Mouse (Mus musculus) urinary bladder, postnatal 36 days (tissue): ENCODE measurements around the gene Prr29.
"Not testable (repeated sequence)": the region's sequence is repeated elsewhere in the genome, so short reads cannot be mapped to it uniquely, and the experiment has no call there.

Experiments used
- DNase-seq, 2 experiments: peaks; one replicate each; pipeline ENCODE4 v3.0.0; 2022; ENCODE audit warnings: low spot score in 2 of 2, mixed read lengths in 1 of 2

Gene Prr29

GRCm38 (mm10) chr11:106355382-106356128, 9.7 kb upstream of the Prr29 start:
- DNase-seq: no peak

- DNase-seq: no peak
Measured at GRCm38 (mm10) chr11:106359350-106359749, 5.9 kb upstream of the Prr29 start.

DNA sequence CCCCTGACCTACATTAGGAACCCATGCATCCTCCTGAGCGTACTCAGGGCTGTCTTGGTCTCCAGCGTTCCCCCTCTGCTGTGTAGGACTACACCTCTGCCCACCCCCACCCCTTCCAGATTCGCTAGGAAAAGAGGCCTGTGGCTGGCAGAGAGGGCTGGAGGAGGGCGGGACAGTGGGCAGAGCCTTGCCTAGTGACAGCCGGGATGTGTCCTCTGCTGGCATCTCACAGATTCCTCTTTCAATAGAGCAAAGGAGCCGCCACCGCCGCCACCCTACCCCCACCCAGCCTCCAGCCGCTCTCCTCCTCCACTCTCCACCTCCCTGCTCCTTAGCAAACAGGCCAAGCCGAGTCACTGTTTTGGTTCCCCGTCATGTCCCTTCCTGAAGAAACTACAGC, 560 bp upstream of the Prr29 start:
- DNase-seq: no peak

DNA sequence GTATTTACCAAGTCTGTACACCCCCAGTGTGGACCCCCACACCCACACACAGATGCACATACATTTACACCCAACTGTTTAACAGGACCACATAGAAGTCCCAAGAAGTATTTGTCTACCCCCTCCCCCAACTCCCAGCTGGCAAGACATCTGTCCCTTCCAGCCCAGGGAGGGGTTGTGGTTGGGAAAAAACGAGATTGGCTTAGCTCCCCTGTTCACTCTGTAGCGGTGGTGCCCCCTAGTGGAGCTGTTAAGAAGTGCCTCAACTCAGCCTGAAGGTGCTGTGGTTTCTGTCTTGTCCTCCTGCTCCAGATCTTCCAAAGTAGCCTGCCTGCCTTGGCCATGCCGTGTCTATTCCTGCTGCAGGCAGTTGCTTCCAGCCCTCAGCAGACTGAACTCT, 1.0 kb downstream of the Prr29 start:
- DNase-seq: peak; percentile 61 to 69

- no peak for DNase-seq
Measured at GRCm38 (mm10) chr11:106373998-106374397, 8.7 kb downstream of the Prr29 start.

DNA sequence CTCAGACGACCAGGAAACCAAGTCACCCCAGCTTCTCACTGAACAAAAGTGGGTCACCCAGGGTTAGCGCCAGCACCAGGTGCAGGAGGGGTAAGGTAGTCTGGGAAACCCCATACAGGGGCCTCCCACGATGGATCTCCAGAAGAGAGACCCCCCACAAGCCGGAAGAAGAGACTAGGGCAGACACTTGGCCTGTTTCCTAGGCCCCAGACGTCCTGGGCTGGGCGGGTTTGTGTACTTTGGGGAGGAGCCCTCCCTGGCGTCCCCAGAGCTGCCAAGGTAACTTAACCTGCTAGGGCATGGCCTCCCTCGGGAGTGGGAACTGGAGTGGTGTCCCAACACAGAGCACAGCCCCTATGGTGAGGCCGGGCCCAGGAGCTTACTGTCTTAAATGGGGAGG, 9.3 kb downstream of the Prr29 start:
- DNase-seq: peak; percentile 19 to 22

- DNase-seq: no peak
Measured at GRCm38 (mm10) chr11:106374979-106375378, 9.7 kb downstream of the Prr29 start.

DNA sequence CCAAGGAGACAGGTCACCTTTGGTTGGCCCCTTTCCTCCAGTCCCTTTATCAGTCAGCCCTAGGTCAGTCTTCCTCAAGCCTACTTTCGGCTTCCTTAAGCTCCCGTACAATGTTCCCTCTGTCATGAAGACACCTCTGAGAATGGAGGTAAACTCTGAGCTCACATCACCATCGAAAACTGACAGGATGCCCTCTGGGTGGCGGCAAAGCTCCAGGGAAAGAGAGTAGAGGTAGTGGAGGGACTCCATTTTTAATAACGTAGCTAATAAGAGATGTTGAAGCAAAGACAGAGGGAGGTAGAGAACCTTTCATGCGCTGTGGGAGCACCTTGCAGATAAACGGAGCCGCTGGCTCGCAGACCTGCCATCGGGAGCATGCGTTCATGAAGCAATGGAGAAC, 15.7 kb downstream of the Prr29 start:
- no peak for DNase-seq

GRCm38 (mm10) chr11:106381883-106382282, 16.6 kb downstream of the Prr29 start:
- no peak for DNase-seq

DNA sequence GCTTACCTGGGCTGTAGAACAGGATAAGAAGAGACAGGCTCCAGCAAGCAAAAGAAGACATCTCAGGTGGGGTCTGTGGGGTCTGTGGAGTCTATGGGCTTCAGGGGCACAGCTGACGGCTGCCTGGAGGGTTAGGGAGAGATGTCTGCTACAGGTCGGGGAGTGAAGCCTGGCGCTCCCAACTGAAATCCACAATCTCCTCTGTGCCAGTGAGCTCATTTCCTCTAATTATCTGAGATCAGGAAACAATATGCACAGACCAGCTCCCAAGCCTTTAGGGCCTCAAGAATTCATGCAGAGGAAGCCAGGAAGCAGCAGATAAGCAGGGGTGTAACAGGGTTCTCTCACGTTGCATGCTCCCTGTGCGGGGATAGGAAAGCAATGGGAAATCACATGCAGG, 17.2 kb downstream of the Prr29 start:
- DNase-seq: no peak

DNA sequence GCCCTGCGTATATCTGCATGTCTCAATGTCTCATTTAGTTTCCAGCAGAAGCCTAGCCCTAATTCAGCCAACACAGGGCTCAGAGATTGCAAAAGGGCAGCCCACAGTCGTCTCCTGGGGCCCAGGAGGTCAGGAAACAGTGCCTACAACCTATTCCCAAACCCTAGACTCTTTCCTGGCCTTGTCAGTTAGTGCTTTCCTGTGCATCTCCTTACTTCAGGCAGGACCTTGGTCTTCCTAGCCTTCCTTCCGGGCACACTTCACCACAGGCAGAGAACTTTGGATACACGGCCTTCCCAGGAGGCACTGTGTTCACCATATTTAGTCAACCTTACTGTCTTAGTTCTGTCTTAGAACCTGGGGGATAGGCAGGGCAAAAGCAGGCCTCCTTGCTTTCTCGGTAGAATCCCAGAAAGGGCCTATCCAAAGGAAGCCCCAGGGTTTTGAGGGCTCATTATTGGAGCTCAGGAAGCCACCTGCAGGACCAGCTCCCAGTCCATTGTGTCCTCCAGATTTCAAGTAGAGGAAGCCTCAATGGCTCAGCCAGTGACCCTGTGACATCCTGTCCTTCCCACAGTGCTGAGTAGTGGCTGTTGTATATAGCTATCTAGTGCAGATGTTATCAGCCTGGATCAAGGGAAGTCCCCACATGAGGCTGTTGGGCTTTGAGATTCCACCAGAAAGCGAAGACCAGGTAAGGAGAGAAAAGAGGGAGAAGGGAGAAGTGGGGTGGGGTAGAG, 17.9 kb downstream of the Prr29 start:
- no peak for DNase-seq

GRCm38 (mm10) chr11:106386409-106386808, 21.1 kb downstream of the Prr29 start:
- no peak for DNase-seq

GRCm38 (mm10) chr11:106387020-106387419, 21.7 kb downstream of the Prr29 start:
- DNase-seq: no peak

DNA sequence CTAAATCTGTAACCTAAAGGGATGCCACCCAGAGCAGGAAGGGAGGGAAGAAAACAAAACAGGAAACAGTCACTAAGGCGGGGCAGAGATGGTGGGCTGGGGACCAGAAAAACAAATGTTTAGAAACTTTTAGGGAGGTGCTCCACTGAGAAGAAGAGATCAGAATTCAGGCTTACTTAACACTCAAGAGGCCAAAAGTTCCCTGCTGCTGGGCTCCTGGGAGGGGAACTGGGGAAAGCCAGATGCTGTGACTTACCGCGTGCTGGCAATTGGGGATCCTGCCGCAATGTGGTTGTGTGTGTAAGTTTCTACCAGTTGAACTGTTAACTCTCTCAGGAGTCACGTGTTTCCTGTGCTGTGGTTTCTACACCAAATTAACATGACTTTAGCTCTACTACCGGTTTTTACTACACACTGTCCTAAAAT, 22.5 kb downstream of the Prr29 start, which contains the start of gene Icam2:
Gene Icam2 (minus strand): TSS at position 285 of the 426 bp plus-strand sequence.
- DNase-seq: no peak

- DNase-seq: no peak
Measured at GRCm38 (mm10) chr11:106389611-106390010, 24.3 kb downstream of the Prr29 start.

GRCm38 (mm10) chr11:106390757-106391156, 25.5 kb downstream of the Prr29 start:
- DNase-seq: no peak

DNA sequence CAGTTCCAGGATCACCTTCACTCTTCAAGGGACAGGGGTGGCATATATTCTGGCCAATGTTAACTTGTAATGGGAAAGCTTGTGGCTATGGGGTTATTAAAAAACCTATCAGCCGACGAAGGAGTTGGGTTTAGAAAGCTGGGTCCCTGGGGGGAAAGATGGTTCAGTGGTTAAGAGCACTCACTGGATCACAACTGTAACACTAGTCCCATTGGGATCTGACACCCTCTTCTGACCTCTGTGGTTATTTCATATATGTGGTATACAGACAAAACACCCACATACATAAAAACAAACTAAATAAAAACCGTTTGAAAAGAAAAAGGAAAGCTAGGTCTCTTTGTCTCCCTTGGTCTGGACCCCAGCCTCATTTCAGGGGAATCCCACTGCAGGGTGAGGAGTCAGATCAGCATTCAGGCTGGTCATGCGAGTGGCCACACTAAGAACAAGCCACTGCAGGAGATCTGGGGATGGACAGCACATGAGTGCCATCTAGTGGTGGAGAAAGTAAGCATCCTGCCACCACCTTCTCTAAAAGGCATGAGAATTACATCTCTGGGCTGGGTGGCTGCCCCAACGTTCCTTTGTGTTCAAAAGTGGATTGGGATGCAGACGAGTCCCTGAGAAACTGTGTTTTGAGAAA, 26.4 kb downstream of the Prr29 start:
- DNase-seq: peak; percentile 50 to 61

DNA sequence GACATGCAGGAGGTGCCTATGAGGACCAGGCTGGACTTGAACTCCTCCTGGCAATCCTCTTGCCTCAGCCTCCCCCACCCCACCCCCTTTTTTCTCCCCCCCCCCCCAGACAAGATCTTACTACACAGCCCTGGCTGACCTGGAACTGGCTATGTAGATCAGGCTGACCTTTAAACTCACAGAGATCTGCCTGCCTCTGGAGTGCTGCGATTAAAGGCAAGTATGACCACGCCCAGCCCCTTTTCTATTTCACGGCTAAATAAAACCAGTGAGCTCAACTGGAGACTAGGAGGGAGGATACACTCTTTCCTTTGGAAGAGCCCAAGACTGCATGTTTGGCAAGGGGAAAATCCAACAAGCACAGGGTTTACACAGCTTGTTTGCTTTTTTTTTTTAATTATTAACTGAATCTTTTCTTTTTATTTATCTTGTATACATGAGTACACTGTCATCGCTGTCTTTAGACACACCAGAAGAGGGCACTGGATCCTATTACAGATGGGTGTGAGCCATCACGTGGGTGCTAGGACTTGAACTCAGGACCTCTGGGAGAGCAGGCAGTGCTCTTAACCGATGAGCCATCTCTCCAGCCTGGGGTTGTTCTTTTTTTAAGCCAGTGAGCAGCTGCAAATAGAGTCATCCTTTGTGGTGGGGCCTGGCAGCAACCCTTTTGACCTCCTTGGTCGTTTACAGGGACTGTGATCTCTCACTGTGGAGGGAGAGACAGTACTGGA, 27.5 kb downstream of the Prr29 start:
- no peak for DNase-seq

GRCm38 (mm10) chr11:106393331-106393616, 28.0 kb downstream of the Prr29 start:
- no peak for DNase-seq

DNA sequence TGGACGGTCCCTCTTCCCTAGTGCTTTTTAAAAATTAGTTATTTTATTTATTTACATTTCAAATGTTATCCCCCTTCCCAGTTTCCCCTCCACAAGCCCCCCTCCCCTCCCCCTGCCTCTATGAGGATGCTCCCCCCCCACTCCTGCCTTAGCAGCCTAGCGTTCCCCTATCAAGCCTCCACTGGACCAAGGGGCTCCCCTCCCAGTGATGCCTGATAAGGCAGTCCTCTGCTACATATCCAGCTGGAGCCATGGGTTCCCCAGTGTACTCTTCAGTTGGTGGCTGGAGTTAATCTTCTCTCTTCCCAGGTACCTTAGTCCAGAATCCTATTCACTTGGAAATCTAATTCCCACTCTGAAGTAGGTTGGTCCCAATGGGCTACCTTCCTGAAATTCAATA, 28.8 kb downstream of the Prr29 start:
- DNase-seq: not testable (repeated sequence)

- no peak for DNase-seq
Measured at GRCm38 (mm10) chr11:106397656-106398055, 32.4 kb downstream of the Prr29 start.

DNA sequence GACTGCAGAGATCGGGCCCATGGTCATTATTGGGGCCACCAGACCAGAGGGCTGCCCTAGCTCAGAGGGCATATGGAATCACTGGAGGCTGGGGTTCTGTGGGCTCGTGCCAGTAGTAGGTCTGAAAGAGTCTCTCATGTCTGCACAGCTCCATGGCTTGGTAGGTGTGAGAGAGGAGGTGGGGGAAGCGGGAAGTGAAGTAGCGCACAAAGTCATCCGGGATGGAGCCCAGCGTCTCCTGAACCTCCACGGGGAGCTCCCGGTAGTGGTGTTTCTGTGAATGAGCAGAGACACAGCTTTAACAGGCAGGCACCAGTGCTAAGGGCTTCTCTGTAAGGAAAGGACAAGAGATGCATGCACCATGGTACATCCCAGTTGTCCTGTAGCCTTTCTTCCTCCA, 33.2 kb downstream of the Prr29 start:
- no peak for DNase-seq
